Mouse (Mus musculus): ENCODE data around the gene Pidd1. TPM values are rescaled to one million over a fixed set of nuclear protein-coding genes. Genes with fewer than 3 reads are reported as not detected.
A peak's percentile ranks its signal among the peaks of the same experiment; 100 is the strongest.

Gene Pidd1
- polyA plus RNA-seq, 1 experiment from 2014 or later: 1.8 TPM

DNA sequence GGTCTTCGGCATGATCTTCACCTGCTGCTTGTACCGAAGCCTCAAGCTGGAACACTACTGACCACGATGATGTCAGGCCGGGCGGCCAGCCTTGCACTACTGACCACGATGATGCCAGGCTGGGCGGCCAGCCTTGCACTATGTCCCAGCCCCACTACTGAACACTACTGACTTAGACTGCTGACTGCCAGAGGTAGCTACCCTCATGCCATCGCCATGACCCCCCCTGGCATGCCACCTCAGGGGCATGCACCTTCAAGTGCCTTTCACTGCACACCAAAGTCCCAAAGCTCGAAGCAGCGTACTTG, 26.8 kb upstream of the Pidd1 start:
- H3K36me3 ChIP-seq (ENCODE audit: control insufficient read depth, insufficient read depth, low read length): peaks cover 19% of the 10 kb centered on the region
- H3K4me2 ChIP-seq (replicated peaks; ENCODE audit: low read depth): no peak overlapping the region
- TF ChIP-seq CTCF (IDR thresholded peaks at IDR 0.05; ENCODE audit: low read depth): no peak
- no peak for TF ChIP-seq EP300 (optimal IDR thresholded peaks at IDR 0.05)
- H3K4me1 ChIP-seq (replicated peaks; ENCODE audit: control insufficient read depth, insufficient read depth): peaks cover 19% of the 10 kb centered on the region
- no peak overlapping the region for H3K27ac ChIP-seq (replicated peaks)
- no peak overlapping the region for H3K4me3 ChIP-seq (ENCODE audit: low read depth, low read length)
- 93% methylated on average over 10 of the region's 10 CpGs for WGBS
- H3K27me3 ChIP-seq (ENCODE audit: control insufficient read depth, insufficient read depth, low read length): no peaks in the 10 kb centered on the region
- ATAC-seq (ENCODE audit: low FRiP score, low TSS enrichment): no peak
- H3K9me3 ChIP-seq (ENCODE audit: control insufficient read depth, low read length): no peaks in the 10 kb centered on the region
- no peak for DNase-seq (ENCODE audit: low spot score)
- no peak overlapping the region for H3K9ac ChIP-seq (ENCODE audit: low read length)

DNA sequence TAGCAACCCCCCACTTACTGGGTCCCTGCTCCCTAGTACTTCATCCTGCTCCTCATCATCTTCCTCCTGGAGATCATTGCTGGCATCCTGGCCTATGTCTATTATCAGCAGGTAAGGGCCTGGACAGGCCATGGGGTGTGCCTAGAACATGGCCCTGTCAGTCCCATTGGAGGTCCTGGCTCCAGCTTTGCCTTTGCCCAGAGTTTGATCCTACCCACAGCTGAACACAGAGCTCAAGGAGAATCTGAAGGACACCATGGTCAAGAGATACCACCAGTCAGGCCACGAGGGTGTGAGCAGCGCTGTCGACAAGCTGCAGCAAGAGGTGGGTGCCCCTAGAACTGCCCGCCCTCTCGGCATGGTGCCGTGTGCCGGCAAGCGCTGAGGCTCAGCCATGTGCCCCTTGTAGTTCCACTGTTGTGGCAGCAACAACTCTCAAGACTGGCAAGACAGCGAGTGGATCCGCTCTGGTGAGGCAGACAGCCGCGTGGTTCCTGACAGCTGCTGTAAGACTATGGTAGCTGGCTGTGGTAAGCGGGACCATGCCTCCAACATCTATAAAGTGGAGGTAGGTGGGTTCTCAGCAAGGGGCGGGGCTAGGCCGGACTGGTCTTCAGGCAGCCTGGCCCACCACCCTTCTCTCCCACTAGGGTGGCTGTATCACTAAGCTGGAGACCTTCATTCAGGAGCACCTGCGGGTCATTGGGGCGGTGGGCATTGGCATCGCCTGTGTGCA, 26.2 kb upstream of the Pidd1 start:
- no peak for ATAC-seq (ENCODE audit: low FRiP score, low TSS enrichment)
- no peak overlapping the region for H3K4me2 ChIP-seq (replicated peaks; ENCODE audit: low read depth)
- WGBS: 90% methylated on average over 18 of the region's 18 CpGs

DNA sequence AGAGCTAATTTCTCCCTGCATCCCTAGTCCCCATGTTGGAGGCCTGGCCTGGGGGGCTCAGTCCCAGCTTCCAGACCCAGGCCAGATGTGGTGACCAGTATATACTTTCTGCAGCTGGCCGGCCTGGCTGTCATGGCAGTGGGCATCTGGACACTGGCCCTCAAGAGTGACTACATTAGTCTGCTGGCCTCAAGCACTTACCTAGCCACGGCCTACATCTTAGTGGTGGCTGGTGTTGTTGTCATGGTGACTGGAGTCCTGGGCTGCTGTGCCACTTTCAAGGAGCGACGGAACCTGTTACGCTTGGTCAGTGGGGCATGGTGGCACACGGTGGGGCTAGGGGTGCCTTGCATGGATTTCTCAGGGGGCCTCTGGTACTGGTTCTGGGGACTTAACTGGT, 25.5 kb upstream of the Pidd1 start:
- TF ChIP-seq CTCF (IDR thresholded peaks at IDR 0.05; ENCODE audit: low read depth): no peak
- no peak for DNase-seq (ENCODE audit: low spot score)
- Histone ChIP-seq H3K4me3 (ENCODE audit: low read depth, low read length) (peak overlapping the region; percentile 72; the same call in 1 of the 2 replicates), H3K4me2 (replicated peaks; ENCODE audit: low read depth) (peak overlapping the region; percentile 82), H3K27ac (replicated peaks) (peak overlapping the region; percentile 94), H3K27me3 (ENCODE audit: control insufficient read depth, insufficient read depth, low read length) (0 out of 2 replicates have a peak, but pooled peaks cover 2% of the 10 kb centered on the region), H3K4me1 (replicated peaks; ENCODE audit: control insufficient read depth, insufficient read depth) (peaks cover 21% of the 10 kb centered on the region), H3K9me3 (ENCODE audit: control insufficient read depth, low read length) (no peaks in the 10 kb centered on the region), H3K9ac (ENCODE audit: low read length) (peak overlapping the region; percentile 86; the same call in 1 of the 2 replicates), H3K36me3 (ENCODE audit: control insufficient read depth, insufficient read depth, low read length) (peaks cover 19% of the 10 kb centered on the region)
- WGBS: 78% methylated on average over 6 of the region's 6 CpGs
- no peak for ATAC-seq (ENCODE audit: low FRiP score, low TSS enrichment)

More for the DNA sequence above, 26.2 kb upstream of the Pidd1 start:
- no peaks in the 10 kb centered on the region for H3K9me3 ChIP-seq (ENCODE audit: control insufficient read depth, low read length)
- no peak for TF ChIP-seq CTCF (IDR thresholded peaks at IDR 0.05; ENCODE audit: low read depth)
- TF ChIP-seq EP300 (optimal IDR thresholded peaks at IDR 0.05): no peak
- no peak overlapping the region for H3K4me3 ChIP-seq (ENCODE audit: low read depth, low read length)
- no peak overlapping the region for H3K9ac ChIP-seq (ENCODE audit: low read length)
- no peak for DNase-seq (ENCODE audit: low spot score)
- peaks cover 19% of the 10 kb centered on the region for H3K36me3 ChIP-seq (ENCODE audit: control insufficient read depth, insufficient read depth, low read length)
- H3K27me3 ChIP-seq (ENCODE audit: control insufficient read depth, insufficient read depth, low read length): no peaks in the 10 kb centered on the region
- no peak overlapping the region for H3K27ac ChIP-seq (replicated peaks)
- peaks cover 21% of the 10 kb centered on the region for H3K4me1 ChIP-seq (replicated peaks; ENCODE audit: control insufficient read depth, insufficient read depth)

DNA sequence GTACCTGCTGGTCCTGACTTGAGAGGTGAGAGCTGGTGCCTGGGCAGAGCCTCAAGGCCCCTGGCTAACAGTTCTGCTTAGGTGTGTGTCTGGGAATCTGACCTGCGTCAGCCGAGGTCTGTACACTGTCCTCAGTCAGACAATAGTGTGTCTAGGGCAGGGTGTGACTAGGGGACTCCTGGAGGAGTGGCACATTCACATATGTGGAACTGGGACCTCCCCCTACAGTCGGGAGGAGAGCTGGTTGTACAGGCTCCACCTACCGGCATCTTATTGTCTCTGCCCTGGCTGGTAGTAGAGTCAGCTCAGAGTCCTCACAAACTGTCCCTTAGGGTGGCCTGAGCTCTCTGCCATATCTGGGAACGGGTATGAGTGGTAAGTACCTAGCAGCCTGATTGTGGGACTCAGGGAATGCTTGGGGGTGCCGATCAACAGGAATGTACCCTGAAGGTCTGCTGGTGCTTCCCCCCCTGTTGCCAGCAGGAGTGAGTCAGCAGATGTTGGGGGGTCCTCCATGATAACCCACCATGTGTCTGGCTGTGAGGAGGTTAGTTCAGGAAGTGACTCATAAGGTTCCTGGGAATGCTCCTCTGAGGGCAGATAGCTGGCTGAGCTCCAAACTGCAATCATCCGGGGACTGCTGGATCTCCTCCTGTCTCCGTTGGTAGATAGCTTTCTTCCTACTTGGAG, 24.8 kb upstream of the Pidd1 start:
- peaks cover 19% of the 10 kb centered on the region for H3K36me3 ChIP-seq (ENCODE audit: control insufficient read depth, insufficient read depth, low read length)
- DNase-seq (ENCODE audit: low spot score): peak; percentile 65

DNA sequence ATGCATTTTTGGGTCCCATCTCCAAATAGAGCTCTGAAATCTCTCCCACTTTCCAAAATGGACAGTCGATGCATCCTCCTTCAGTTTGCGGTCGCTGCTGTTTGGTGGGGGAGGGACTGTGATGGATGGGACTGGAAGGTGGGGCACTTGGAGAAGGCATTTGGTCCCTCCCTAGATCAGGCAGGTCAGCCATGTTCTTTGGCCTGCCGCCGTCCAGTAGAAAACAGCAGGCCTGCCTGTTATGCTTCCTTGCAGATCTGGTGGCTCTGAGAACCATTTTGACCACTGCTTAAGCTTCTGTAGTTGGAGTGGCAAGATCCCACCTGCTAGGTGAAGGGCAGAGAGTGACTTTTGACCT, 24.3 kb upstream of the Pidd1 start:
- DNase-seq (ENCODE audit: low spot score) (no peak), ATAC-seq (ENCODE audit: low FRiP score, low TSS enrichment) (no peak)

More for the DNA sequence above, 24.8 kb upstream of the Pidd1 start:
- H3K9me3 ChIP-seq (ENCODE audit: control insufficient read depth, low read length): no peaks in the 10 kb centered on the region
- peaks cover 18% of the 10 kb centered on the region for H3K4me1 ChIP-seq (replicated peaks; ENCODE audit: control insufficient read depth, insufficient read depth)
- H3K4me2 ChIP-seq (replicated peaks; ENCODE audit: low read depth): peak overlapping the region; percentile 82
- peak; percentile 57 for ATAC-seq (ENCODE audit: low FRiP score, low TSS enrichment)
- peak overlapping the region; percentile 72 for H3K4me3 ChIP-seq (ENCODE audit: low read depth, low read length)
- H3K27me3 ChIP-seq (ENCODE audit: control insufficient read depth, insufficient read depth, low read length): 0 out of 2 replicates have a peak, but pooled peaks cover 2% of the 10 kb centered on the region
- peak overlapping the region; percentile 94 for H3K27ac ChIP-seq (replicated peaks)
- WGBS: 3% methylated on average over 8 of the region's 8 CpGs
- TF ChIP-seq EP300 (optimal IDR thresholded peaks at IDR 0.05) (no peak), CTCF (IDR thresholded peaks at IDR 0.05; ENCODE audit: low read depth) (peak; percentile 73)
- H3K9ac ChIP-seq (ENCODE audit: low read length): peak overlapping the region; percentile 86

More for the DNA sequence above, 24.3 kb upstream of the Pidd1 start:
- Histone ChIP-seq H3K36me3 (ENCODE audit: control insufficient read depth, insufficient read depth, low read length) (peaks cover 19% of the 10 kb centered on the region), H3K27me3 (ENCODE audit: control insufficient read depth, insufficient read depth, low read length) (0 out of 2 replicates have a peak, but pooled peaks cover 2% of the 10 kb centered on the region), H3K4me2 (replicated peaks; ENCODE audit: low read depth) (peak overlapping the region; percentile 82), H3K27ac (replicated peaks) (peak overlapping the region; percentile 94), H3K9me3 (ENCODE audit: control insufficient read depth, low read length) (no peaks in the 10 kb centered on the region), H3K4me3 (ENCODE audit: low read depth, low read length) (peak overlapping the region; percentile 72), H3K9ac (ENCODE audit: low read length) (peak overlapping the region; percentile 86), H3K4me1 (replicated peaks; ENCODE audit: control insufficient read depth, insufficient read depth) (peaks cover 18% of the 10 kb centered on the region)
- TF ChIP-seq CTCF (IDR thresholded peaks at IDR 0.05; ENCODE audit: low read depth) (no peak), EP300 (optimal IDR thresholded peaks at IDR 0.05) (no peak)
- 11% methylated on average over 5 of the region's 5 CpGs for WGBS
